Comparison of ENCODE assay signal across 11 mouse cellular contexts in genomic region chr9:37001935-37002535, GRCm38 (mm10).
DNase-seq lines count a peak whose midpoint lies in the region; ATAC-seq and TF ChIP-seq lines count a peak whose summit lies in the region.
"Had no signal": no experiment of that assay in that cellular context is flagged by ENCODE, and none has a peak within 500 bp of the region (broad histone marks: within the 10 kb centered on the region; RNA-seq: fewer than 3 reads in every experiment).

No protein-coding gene starts in this region.

- 0 out of 2 replicates have a peak overlapping the region, but pooled peaks have one; percentile 5 for H3K9ac ChIP-seq in hindbrain, embryonic 14.5 days
- H3K9ac ChIP-seq in neural tube, embryonic 14.5 days (replicated peaks; ENCODE audit: low read depth, low read length) = no peak overlapping the region

- H3K27ac ChIP-seq in kidney, adult 2 months (ENCODE audit: insufficient read depth, low read depth, low read length) = no peak overlapping the region
- H3K27ac ChIP-seq in embryonic facial prominence, embryonic 10.5 days (replicated peaks) = peak overlapping the region; percentile 15
- peak overlapping the region; percentile 78 for H3K27ac ChIP-seq in hindbrain, embryonic 14.5 days
- peak overlapping the region; percentile 76 for H3K27ac ChIP-seq in neural tube, embryonic 14.5 days (ENCODE audit: low read depth, low read length)

- no peak overlapping the region for H3K4me3 ChIP-seq in kidney, adult 2 months (ENCODE audit: insufficient read depth, low read depth, low read length)
- no peak overlapping the region for H3K4me3 ChIP-seq in embryonic facial prominence, embryonic 10.5 days
- H3K4me3 ChIP-seq in hindbrain, embryonic 14.5 days (replicated peaks; ENCODE audit: low read length) = no peak overlapping the region
- H3K4me3 ChIP-seq in neural tube, embryonic 14.5 days (ENCODE audit: low read depth, low read length) = no peak overlapping the region

- intact Hi-C loops in heart, postnatal 25 days (cut with DNase I) = no loop called here

- no peaks in the 10 kb centered on the region for H3K9me3 ChIP-seq in embryonic facial prominence, embryonic 10.5 days
- H3K9me3 ChIP-seq in hindbrain, embryonic 14.5 days (ENCODE audit: control insufficient read depth, low read length) = no peaks in the 10 kb centered on the region
- H3K9me3 ChIP-seq in neural tube, embryonic 14.5 days (ENCODE audit: control insufficient read depth, low read length) = no peaks in the 10 kb centered on the region

- H3K4me2 ChIP-seq in hindbrain, embryonic 14.5 days (replicated peaks) = no peak overlapping the region
- H3K4me2 ChIP-seq in neural tube, embryonic 14.5 days (ENCODE audit: low read depth, low read length) = no peak overlapping the region

- ATAC-seq in hindbrain, embryonic 14.5 days (ENCODE audit: low FRiP score) = peak; percentile 78
- ATAC-seq in neural tube, embryonic 14.5 days (ENCODE audit: low read depth) = peak; percentile 82
- ATAC-seq: activated CD4-positive, CD25-positive, alpha-beta regulatory T cell, adult 4 months had no signal

- H3K4me1 ChIP-seq in kidney, adult 2 months (ENCODE audit: control insufficient read depth, insufficient read depth, low read length) = no peaks in the 10 kb centered on the region
- peaks cover 44% of the 10 kb centered on the region for H3K4me1 ChIP-seq in embryonic facial prominence, embryonic 10.5 days
- H3K4me1 ChIP-seq in hindbrain, embryonic 14.5 days (replicated peaks; ENCODE audit: control insufficient read depth, insufficient read depth, low read length) = peaks cover 25% of the 10 kb centered on the region
- H3K4me1 ChIP-seq in neural tube, embryonic 14.5 days (ENCODE audit: control insufficient read depth, insufficient read depth, low read length) = peaks cover 30% of the 10 kb centered on the region; the same call in 1 of the 2 replicates

- no peaks in the 10 kb centered on the region for H3K27me3 ChIP-seq in kidney, adult 2 months (replicated peaks; ENCODE audit: control insufficient read depth, insufficient read depth, low read length)
- H3K27me3 ChIP-seq in embryonic facial prominence, embryonic 10.5 days (replicated peaks; ENCODE audit: low read depth, poor library complexity, severe bottlenecking) = no peaks in the 10 kb centered on the region
- no peaks in the 10 kb centered on the region for H3K27me3 ChIP-seq in hindbrain, embryonic 14.5 days (ENCODE audit: control insufficient read depth, insufficient read depth, low read length)
- no peaks in the 10 kb centered on the region for H3K27me3 ChIP-seq in neural tube, embryonic 14.5 days (ENCODE audit: control insufficient read depth, insufficient read depth, low read length)

- TF ChIP-seq CTCF in kidney, adult 2 months (conservative IDR thresholded peaks at IDR 0.05; ENCODE audit: insufficient read depth, insufficient read length, low read depth, low read length) = no peak

- TF ChIP-seq POLR2A in kidney, adult 2 months (IDR thresholded peaks at IDR 0.05; ENCODE audit: low read depth, low read length) = no peak

- no peaks in the 10 kb centered on the region for H3K36me3 ChIP-seq in kidney, adult 2 months (ENCODE audit: control insufficient read depth, insufficient read depth, low read length)
- H3K36me3 ChIP-seq in embryonic facial prominence, embryonic 10.5 days (replicated peaks) = peaks cover 5% of the 10 kb centered on the region; the same call in 1 of the 2 replicates
- no peaks in the 10 kb centered on the region for H3K36me3 ChIP-seq in hindbrain, embryonic 14.5 days (replicated peaks; ENCODE audit: control insufficient read depth, insufficient read depth)
- H3K36me3 ChIP-seq in neural tube, embryonic 14.5 days (ENCODE audit: control insufficient read depth, insufficient read depth, low read length) = no peaks in the 10 kb centered on the region

- peak; percentile 26 to 47 for DNase-seq in kidney, postnatal 4 days
- DNase-seq in kidney, adult 2 months = no peak
- no peak for DNase-seq in embryonic facial prominence, embryonic 10.5 days (ENCODE audit: low spot score)
- peak; percentile 76 for DNase-seq in hindbrain, embryonic 14.5 days (ENCODE audit: low spot score)
- no peak for DNase-seq in testis, postnatal 10 days (ENCODE audit: low spot score)
- DNase-seq in lung, postnatal 36 days = no peak
- DNase-seq in heart, postnatal 25 days (ENCODE audit: low spot score) = no peak
- DNase-seq: cerebellum, adult 9-11 months; lung, postnatal 14 days had no signal

- 53% methylated on average over 7 of the region's 7 CpGs for WGBS in kidney, adult 2 months
- 45% methylated on average over 7 of the region's 7 CpGs for WGBS in embryonic facial prominence, embryonic 10.5 days
- 27% methylated on average over 7 of the region's 7 CpGs for WGBS in hindbrain, embryonic 14.5 days
- WGBS in neural tube, embryonic 14.5 days = 36% methylated on average over 7 of the region's 7 CpGs

Comparison
In these comparisons a context has a peak if more than half of its experiments do, and no peak if none do; other contexts are left out.
1. DNase-seq: peak in kidney, postnatal 4 days (2 of 2) and hindbrain, embryonic 14.5 days (single experiment); none in kidney, adult 2 months (single experiment), embryonic facial prominence, embryonic 10.5 days (single experiment), testis, postnatal 10 days (single experiment), lung, postnatal 36 days (single experiment) and heart, postnatal 25 days (single experiment).